Mouse (Mus musculus) kidney, postnatal 4 days (tissue): Measurements from ENCODE around the gene Prr14.
"Not testable (repeated sequence)": the region's sequence is repeated elsewhere in the genome, so short reads cannot be mapped to it uniquely, and the experiment has no call there.

Source experiments
- DNase-seq, 2 experiments: peaks; one replicate each; pipeline ENCODE4 v3.0.0; 2021; ENCODE audit warnings: mixed read lengths in 2 of 2

Prr14 gene

GRCm38 (mm10) chr7:127472060-127472459, 12.6 kb downstream of the Prr14 start:
- no peak for DNase-seq

DNA sequence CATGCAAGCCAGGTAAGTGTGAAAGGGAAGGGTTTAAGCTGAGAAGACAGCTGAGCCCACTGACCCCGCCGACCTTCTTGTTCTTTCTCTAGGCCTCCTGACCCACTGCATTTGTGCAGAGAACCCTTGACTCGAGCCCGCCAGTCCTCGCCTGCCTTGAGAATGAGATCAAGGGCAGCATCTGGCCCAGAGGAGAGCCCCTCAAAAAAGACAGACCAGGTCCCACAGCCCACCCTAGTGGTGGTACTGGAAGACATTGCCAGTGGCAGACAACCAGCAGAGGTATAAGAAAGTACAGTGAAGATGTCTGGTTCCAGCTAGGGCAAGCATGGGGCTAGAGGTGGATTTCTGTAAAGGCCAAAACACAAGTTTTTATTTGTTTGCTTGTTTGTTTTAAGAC, 14.3 kb downstream of the Prr14 start:
- peak; percentile 22 to 46 for DNase-seq

GRCm38 (mm10) chr7:127474378-127475070, 15.1 kb downstream of the Prr14 start:
- no peak for DNase-seq

DNA sequence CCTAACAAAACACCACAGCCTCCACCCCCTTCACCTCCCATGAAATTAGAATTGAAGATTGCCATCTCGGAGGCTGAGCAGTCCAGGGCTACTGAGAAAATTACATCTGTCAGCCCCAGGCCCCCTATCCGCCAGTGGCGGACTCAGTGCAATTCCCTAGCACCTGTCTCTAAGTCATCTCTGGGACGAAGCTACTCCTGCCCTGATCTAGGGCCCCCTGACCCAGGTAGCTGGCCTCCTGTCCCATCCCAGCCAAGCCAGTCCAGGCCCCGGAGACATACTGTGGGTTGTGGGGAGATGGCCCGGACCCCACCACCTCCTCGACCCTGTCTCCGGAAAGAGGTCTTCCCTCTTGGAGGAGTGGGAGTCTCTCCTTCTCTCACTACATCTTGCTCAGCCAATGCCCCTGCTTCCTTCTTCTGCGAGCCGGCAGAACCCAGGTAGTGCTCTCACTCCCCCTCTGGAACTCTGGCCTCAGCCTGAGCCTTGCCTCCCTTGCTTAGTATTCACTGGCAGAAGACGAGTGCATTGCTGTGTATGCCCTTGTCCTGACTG, 15.9 kb downstream of the Prr14 start:
- DNase-seq, result no peak

GRCm38 (mm10) chr7:127476336-127476735, 16.9 kb downstream of the Prr14 start:
- no peak for DNase-seq

DNA sequence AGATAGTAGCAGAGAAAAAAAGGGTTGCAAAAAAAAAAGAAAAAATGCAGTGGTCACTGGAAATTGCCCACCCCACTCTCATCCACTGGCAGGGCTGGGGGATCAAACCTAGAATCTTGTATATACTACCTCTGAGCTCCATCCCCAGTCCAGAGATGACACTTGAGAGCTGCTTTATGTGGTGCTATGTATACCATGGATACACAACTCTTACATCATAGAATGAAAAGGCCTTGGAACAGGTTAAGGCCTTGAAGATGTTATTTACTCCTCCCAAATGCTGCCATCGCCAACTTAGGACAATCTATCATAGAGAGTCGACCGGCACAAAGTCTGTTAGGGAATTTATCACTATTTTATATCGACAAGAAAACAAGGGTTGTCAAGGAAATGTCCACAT, 17.4 kb downstream of the Prr14 start:
- DNase-seq, result no peak

DNA sequence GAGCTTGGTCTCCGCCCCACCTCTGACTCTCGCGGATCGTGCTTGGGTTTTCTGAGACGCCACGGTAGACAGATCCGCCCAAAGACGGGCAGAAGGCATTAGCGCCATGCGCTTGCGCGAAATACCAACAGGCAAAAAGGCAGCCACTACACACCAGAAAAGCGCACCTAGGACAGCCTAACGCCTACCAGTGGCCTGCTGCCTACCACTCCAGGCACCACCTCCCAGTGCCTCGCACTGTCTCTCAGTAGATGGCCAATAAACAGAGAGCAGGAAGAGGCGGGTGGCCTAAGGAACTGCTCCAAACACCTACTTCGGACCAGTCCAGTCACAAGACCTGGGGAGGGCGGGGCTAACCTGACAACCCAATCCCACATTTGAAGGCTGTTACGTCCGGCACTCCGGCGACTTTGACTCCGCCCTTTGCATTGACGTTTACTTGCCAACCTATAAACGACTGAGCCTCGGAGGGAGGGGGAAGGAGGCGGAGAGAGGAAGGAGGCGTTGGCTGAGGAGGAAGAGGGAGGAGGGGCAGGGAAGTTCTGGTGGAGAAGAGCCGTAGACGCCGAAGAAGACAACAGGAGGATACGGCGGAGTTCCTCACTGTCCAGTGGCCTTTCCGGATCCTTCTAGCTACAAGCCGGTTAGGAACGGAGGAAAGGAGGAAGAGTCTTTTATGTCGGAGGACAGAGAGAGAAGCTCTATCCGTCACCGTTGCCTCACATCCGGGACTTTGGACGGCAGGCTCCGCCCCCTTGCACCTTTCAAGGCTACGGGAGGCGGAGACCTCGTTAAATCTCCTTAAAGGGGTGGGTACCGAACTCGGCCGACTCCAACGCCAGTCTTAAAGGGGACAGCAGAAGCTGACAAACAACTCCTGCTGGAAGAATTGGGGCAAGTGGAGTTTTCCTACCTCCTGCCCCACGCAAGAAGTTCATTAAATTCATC, 18.6 kb downstream of the Prr14 start:
- DNase-seq, result peak; percentile 99 to 100

GRCm38 (mm10) chr7:127478635-127479317, 19.4 kb downstream of the Prr14 start, which contains the start of gene Fbrs:
Fbrs (plus strand) TSS chr7:127479199.
- peak; percentile 96 to 98 for DNase-seq

DNA sequence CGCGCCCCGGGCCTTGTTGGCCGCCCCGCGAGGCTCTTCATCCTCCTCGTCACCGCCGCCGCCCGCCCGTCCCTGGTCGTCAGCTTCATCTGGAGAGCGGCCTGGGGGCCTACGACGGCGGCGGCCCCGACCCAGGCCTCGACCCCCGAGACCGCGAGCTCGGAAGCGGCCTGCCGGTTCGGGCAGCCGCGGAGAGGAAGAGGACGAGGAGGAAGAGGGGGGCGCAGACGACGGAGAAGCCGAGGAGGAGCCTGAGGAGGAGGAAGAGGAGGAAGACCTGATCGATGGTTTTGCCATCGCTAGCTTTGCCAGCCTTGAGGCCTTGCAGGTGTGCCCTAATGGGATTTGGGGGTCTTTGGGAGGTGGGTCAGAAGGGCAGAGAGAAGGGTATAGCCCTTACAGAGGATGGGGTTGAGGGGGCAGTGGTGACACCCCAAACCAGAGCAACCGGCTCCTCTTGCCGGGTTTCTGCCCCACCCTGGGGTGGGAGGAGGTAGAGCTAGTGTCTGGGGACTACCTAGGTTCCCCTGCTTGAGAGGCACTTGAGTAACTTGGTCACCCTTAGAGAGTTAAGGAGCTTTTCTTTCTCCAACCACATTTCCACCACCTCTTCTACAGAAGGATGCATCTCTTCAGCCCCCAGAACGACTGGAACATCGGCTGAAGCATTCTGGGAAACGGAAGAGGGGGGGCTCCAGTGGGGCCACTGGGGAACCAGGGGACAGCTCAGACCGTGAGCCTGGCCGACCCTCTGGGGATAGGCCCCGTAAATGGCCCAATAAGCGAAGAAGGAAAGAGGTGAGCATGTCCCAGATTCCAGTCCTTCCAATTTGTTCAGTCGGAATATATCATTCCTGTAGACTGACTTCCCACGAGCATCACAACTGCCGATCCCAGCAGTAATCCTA, 20.2 kb downstream of the Prr14 start:
- DNase-seq, result peak; percentile 32 to 48

GRCm38 (mm10) chr7:127480321-127480720, 20.9 kb downstream of the Prr14 start:
- DNase-seq, result no peak

- DNase-seq, result no peak
Measured at GRCm38 (mm10) chr7:127485416-127485815, 26.0 kb downstream of the Prr14 start.

GRCm38 (mm10) chr7:127488364-127488763, 29.0 kb downstream of the Prr14 start:
- DNase-seq, result not testable (repeated sequence)

DNA sequence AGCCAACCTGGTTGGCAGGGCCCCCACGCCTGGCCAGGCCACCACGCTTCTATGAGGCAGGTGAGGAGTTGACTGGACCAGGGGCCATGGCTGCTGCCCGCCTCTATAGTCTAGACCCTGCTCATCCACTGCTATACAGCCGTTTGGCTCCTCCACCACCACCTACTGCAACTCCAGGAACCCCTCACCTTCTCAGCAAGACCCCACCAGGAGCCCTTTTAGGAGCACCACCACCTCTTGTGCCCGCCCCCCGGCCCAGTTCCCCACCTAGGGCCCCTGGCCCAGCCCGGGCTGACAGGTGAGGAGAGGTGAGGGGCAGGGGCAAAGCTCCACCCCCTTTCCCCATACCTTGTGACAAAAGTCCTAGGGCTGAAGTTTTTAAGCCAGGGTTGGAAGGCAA, 30.6 kb downstream of the Prr14 start:
- DNase-seq, result no peak

DNA sequence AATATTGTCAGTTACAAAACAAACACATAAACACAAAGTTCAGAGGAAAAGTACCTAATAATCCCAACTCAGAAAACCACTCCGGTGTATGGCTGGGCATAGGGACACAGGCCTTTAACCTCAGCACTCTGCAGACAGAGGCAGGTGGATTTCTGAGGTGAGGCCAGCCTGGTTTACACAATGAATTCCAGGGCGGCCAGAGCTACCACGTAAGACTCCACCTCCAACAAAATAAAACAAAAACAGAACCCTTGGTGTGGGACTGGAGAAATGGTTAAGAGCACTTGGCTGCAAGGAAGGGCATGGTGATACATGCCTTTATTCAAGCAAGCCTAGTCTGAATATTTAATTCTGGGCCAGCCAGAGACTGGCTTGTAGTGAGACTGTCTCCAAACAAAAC, 32.4 kb downstream of the Prr14 start:
- DNase-seq, result no peak

DNA sequence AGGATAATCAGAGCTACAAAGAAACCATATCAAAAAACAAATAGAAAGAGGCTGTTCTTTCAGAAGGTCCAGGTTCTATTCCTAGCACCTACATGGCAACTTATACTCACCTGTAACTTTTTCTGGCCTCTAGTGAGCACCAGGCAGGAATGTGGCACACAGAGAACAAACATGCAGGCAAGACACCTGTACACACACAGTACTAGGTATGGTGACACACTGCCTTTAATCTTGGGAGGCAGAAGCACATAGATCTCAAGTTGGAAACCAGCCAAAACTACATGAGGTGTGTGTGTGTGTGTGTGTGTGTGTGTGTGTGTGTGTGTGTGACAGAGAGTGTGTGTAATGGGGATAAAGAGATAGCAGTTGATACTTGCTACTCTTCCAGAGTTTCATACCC, 35.2 kb downstream of the Prr14 start:
- no peak for DNase-seq

GRCm38 (mm10) chr7:127497382-127497781, 38.0 kb downstream of the Prr14 start:
- no peak for DNase-seq

DNA sequence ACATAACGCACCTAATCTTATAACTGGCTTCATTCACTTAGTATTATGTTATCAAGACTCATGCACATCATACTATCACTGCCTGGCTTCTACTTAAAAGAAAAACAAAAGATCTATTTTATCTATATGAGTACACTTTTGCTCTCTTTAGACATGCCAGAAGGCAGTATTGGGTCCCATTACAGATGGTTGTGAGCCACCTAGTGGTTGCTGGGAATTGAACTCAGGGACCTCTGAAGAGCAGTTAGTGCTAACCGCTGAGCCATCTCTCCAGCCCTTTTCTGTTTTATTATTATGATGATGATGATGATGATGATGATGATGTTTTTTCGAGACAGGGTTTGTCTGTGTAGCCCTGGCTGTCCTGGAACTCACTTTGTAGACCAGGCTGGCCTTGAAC, 39.0 kb downstream of the Prr14 start:
- peak; percentile 57 to 71 for DNase-seq

DNA sequence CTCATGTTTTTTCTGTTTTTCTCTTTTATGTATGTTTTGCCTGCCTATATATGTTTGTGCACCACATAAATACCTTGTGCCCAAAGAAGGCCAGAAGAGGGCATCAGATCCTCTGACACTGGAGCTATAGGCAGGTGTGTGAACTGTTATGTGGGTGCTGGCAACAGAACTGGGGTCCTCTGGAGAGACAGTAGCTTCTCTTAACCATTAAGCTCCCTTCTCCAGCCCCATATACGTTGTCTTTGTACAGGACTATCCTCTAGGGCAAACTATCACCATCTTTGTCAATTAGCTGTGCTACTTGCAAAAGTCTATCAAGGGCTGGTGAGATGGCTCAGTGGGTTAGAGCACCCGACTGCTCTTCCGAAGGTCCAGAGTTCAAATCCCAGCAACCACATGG, 48.9 kb downstream of the Prr14 start:
- no peak for DNase-seq

DNA sequence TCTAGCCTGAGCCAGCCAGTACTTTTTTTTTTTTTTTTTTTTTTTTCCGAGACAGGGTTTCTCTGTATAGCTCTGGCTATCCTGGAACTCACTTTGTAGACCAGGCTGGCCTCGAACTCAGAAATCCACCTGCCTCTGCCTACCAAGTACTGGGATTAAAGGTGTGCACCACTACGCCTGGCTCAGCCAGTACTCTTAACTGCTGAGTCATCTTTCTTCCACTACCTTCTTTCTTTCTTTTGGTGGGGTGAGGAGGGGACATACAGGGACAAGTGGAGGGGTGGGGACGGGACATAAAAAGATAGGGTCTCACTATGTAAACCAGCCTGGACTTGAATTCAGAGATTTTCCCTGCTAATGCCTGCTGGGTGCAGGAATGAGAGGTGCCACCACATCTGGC, 50.4 kb downstream of the Prr14 start:
- DNase-seq, result not testable (repeated sequence)

GRCm38 (mm10) chr7:127511241-127511640, 51.8 kb downstream of the Prr14 start:
- peak in 1 of 2 experiments; percentile 14 for DNase-seq

- peak; percentile 96 to 98 for DNase-seq
Measured at GRCm38 (mm10) chr7:127511808-127512230, 52.4 kb downstream of the Prr14 start, which contains the start of gene Srcap. Srcap (plus strand) TSS chr7:127511983.
